Mouse (Mus musculus): Measurements from ENCODE around the gene Rab13. TPM values are rescaled to one million over a fixed set of nuclear protein-coding genes. Genes with fewer than 3 reads are reported as not detected.

The Rab13 gene
- 30.6 and 31.0 TPM in 2 replicates for polyA plus RNA-seq (2015; fragmentation: Nextera tagmentation; extraction: Ambion mirVana)

GRCm38 (mm10) chr3:90213377-90213866 is at the start of gene Rab13, which contains the start of gene Rps27:
Gene Rab13 (plus strand): TSS chr3:90213695.
Gene Rps27 (minus strand): TSS chr3:90213651.
- H3K4me2 ChIP-seq (replicated peaks; ENCODE audit: low read depth, low read length) = peak within 1 kb of the TSS; percentile 57
- peaks cover 8% of the 10 kb centered on the region; the same call in 1 of the 2 replicates for H3K4me1 ChIP-seq (ENCODE audit: insufficient read depth, low read depth, low read length)
- H3K4me3 ChIP-seq (ENCODE audit: low read depth, low read length) = peak within 1 kb of the TSS; percentile 87
- DNase-seq (ENCODE audit: low spot score) = peak; percentile 99
- no peak for TF ChIP-seq CTCF (IDR thresholded peaks at IDR 0.05)
- no peak; the same call in 1 of the 2 replicates for TF ChIP-seq EP300 (IDR thresholded peaks at IDR 0.05)
- H3K27me3 ChIP-seq (replicated peaks; ENCODE audit: insufficient read depth, low read length) = no peaks in the 10 kb centered on the region
- H3K9ac ChIP-seq (replicated peaks; ENCODE audit: low read depth) = peak within 1 kb of the TSS; percentile 98
- under 1% methylated on average over 42 of the region's 42 CpGs for WGBS
- H3K27ac ChIP-seq (ENCODE audit: low read length) = peak within 1 kb of the TSS; percentile 91
- ATAC-seq = peak; percentile 95
- H3K36me3 ChIP-seq (ENCODE audit: insufficient read depth, low read length) = peaks cover 12% of the 10 kb centered on the region; the same call in 1 of the 2 replicates
- no peaks in the 10 kb centered on the region for H3K9me3 ChIP-seq (ENCODE audit: low read length)

GRCm38 (mm10) chr3:90179566-90179965 is 33.9 kb upstream of the Rab13 start:
- H3K4me1 ChIP-seq (ENCODE audit: insufficient read depth, low read depth, low read length) = no peaks in the 10 kb centered on the region
- no peak overlapping the region for H3K4me2 ChIP-seq (replicated peaks; ENCODE audit: low read depth, low read length)
- no peak overlapping the region for H3K4me3 ChIP-seq (ENCODE audit: low read depth, low read length)
- ATAC-seq (no peak), DNase-seq (ENCODE audit: low spot score) (no peak)
- no peaks in the 10 kb centered on the region for H3K36me3 ChIP-seq (ENCODE audit: insufficient read depth, low read length)
- TF ChIP-seq EP300 (IDR thresholded peaks at IDR 0.05) (no peak), CTCF (IDR thresholded peaks at IDR 0.05) (no peak)
- no peak overlapping the region for H3K9ac ChIP-seq (replicated peaks; ENCODE audit: low read depth)
- H3K9me3 ChIP-seq (ENCODE audit: low read length) = no peaks in the 10 kb centered on the region
- no peaks in the 10 kb centered on the region for H3K27me3 ChIP-seq (replicated peaks; ENCODE audit: insufficient read depth, low read length)
- no peak overlapping the region for H3K27ac ChIP-seq (ENCODE audit: low read length)
- 52% methylated on average over 3 of the region's 3 CpGs for WGBS

GRCm38 (mm10) chr3:90183581-90183980 is 29.9 kb upstream of the Rab13 start:
- H3K4me2 ChIP-seq (replicated peaks; ENCODE audit: low read depth, low read length) = no peak overlapping the region
- H3K27ac ChIP-seq (ENCODE audit: low read length) = no peak overlapping the region
- ATAC-seq (no peak), DNase-seq (ENCODE audit: low spot score) (peak; percentile 17)
- H3K27me3 ChIP-seq (replicated peaks; ENCODE audit: insufficient read depth, low read length) = no peaks in the 10 kb centered on the region
- H3K9me3 ChIP-seq (ENCODE audit: low read length) = no peaks in the 10 kb centered on the region
- 50% methylated on average over 3 of the region's 3 CpGs for WGBS
- H3K9ac ChIP-seq (replicated peaks; ENCODE audit: low read depth) = no peak overlapping the region
- no peak for TF ChIP-seq EP300 (IDR thresholded peaks at IDR 0.05)
- TF ChIP-seq CTCF (IDR thresholded peaks at IDR 0.05) = no peak
- no peaks in the 10 kb centered on the region for H3K36me3 ChIP-seq (ENCODE audit: insufficient read depth, low read length)
- H3K4me3 ChIP-seq (ENCODE audit: low read depth, low read length) = no peak overlapping the region
- no peaks in the 10 kb centered on the region for H3K4me1 ChIP-seq (ENCODE audit: insufficient read depth, low read depth, low read length)

GRCm38 (mm10) chr3:90190859-90191510 is 22.5 kb upstream of the Rab13 start:
- DNase-seq (ENCODE audit: low spot score) = no peak
- no peak for TF ChIP-seq CTCF (IDR thresholded peaks at IDR 0.05)
- no peak for TF ChIP-seq EP300 (IDR thresholded peaks at IDR 0.05)
- no peaks in the 10 kb centered on the region for H3K9me3 ChIP-seq (ENCODE audit: low read length)
- ATAC-seq = no peak
- no peak overlapping the region for H3K27ac ChIP-seq (ENCODE audit: low read length)
- no peaks in the 10 kb centered on the region for H3K36me3 ChIP-seq (ENCODE audit: insufficient read depth, low read length)
- no peaks in the 10 kb centered on the region for H3K27me3 ChIP-seq (replicated peaks; ENCODE audit: insufficient read depth, low read length)
- no peak overlapping the region for H3K4me2 ChIP-seq (replicated peaks; ENCODE audit: low read depth, low read length)
- H3K4me3 ChIP-seq (ENCODE audit: low read depth, low read length) = no peak overlapping the region
- H3K4me1 ChIP-seq (ENCODE audit: insufficient read depth, low read depth, low read length) = no peaks in the 10 kb centered on the region
- 62% methylated on average over 11 of the region's 11 CpGs for WGBS
- H3K9ac ChIP-seq (replicated peaks; ENCODE audit: low read depth) = no peak overlapping the region

- 49% methylated on average over 4 of the region's 4 CpGs for WGBS
- no peaks in the 10 kb centered on the region for H3K36me3 ChIP-seq (ENCODE audit: insufficient read depth, low read length)
- H3K9ac ChIP-seq (replicated peaks; ENCODE audit: low read depth) = no peak overlapping the region
- ATAC-seq (no peak), DNase-seq (ENCODE audit: low spot score) (no peak)
- H3K4me3 ChIP-seq (ENCODE audit: low read depth, low read length) = no peak overlapping the region
- H3K27me3 ChIP-seq (replicated peaks; ENCODE audit: insufficient read depth, low read length) = no peaks in the 10 kb centered on the region
- H3K27ac ChIP-seq (ENCODE audit: low read length) = no peak overlapping the region
- H3K4me1 ChIP-seq (ENCODE audit: insufficient read depth, low read depth, low read length) = no peaks in the 10 kb centered on the region
- H3K4me2 ChIP-seq (replicated peaks; ENCODE audit: low read depth, low read length) = no peak overlapping the region
- no peak for TF ChIP-seq CTCF (IDR thresholded peaks at IDR 0.05)
- H3K9me3 ChIP-seq (ENCODE audit: low read length) = no peaks in the 10 kb centered on the region
Measured at GRCm38 (mm10) chr3:90194759-90195158, 18.7 kb upstream of the Rab13 start.

GRCm38 (mm10) chr3:90195644-90196043 is 17.9 kb upstream of the Rab13 start:
- no peaks in the 10 kb centered on the region for H3K27me3 ChIP-seq (replicated peaks; ENCODE audit: insufficient read depth, low read length)
- TF ChIP-seq CTCF (IDR thresholded peaks at IDR 0.05) (no peak), EP300 (IDR thresholded peaks at IDR 0.05) (no peak)
- H3K36me3 ChIP-seq (ENCODE audit: insufficient read depth, low read length) = no peaks in the 10 kb centered on the region
- no peak for ATAC-seq
- H3K9me3 ChIP-seq (ENCODE audit: low read length) = no peaks in the 10 kb centered on the region
- WGBS = 77% methylated on average over 1 of the region's 1 CpGs
- no peaks in the 10 kb centered on the region for H3K4me1 ChIP-seq (ENCODE audit: insufficient read depth, low read depth, low read length)
- H3K27ac ChIP-seq (ENCODE audit: low read length) = no peak overlapping the region
- DNase-seq (ENCODE audit: low spot score) = no peak
- no peak overlapping the region for H3K4me3 ChIP-seq (ENCODE audit: low read depth, low read length)
- no peak overlapping the region for H3K9ac ChIP-seq (replicated peaks; ENCODE audit: low read depth)
- no peak overlapping the region for H3K4me2 ChIP-seq (replicated peaks; ENCODE audit: low read depth, low read length)
